Comparison of ENCODE assay signal across 26 mouse cellular contexts in genomic region chr6:8423142-8423541, GRCm38 (mm10).
DNase-seq lines count a peak whose midpoint lies in the region; ATAC-seq and TF ChIP-seq lines count a peak whose summit lies in the region.
"Had no signal": no experiment of that assay in that cellular context is flagged by ENCODE, and none has a peak within 500 bp of the region (broad histone marks: within the 10 kb centered on the region; RNA-seq: fewer than 3 reads in every experiment).

No protein-coding gene starts in this region.

- no peaks in the 10 kb centered on the region for H3K9me3 ChIP-seq in forebrain, embryonic 15.5 days
- no peaks in the 10 kb centered on the region for H3K9me3 ChIP-seq in forebrain, embryonic 10.5 days
- H3K9me3 ChIP-seq in forebrain, postnatal 0 days (ENCODE audit: low read length) = no peaks in the 10 kb centered on the region
- H3K9me3 ChIP-seq in stomach, postnatal 0 days (ENCODE audit: control insufficient read depth, low read length) = no peaks in the 10 kb centered on the region
- H3K9me3 ChIP-seq: embryonic facial prominence, embryonic 15.5 days; heart, embryonic 13.5 days; hindbrain, embryonic 12.5 days; kidney, embryonic 15.5 days; limb, embryonic 15.5 days; lung, embryonic 15.5 days had no signal

- peaks cover 33% of the 10 kb centered on the region for H3K4me1 ChIP-seq in forebrain, embryonic 15.5 days
- H3K4me1 ChIP-seq in forebrain, embryonic 10.5 days = peaks cover 4% of the 10 kb centered on the region; the same call in 1 of the 2 replicates
- H3K4me1 ChIP-seq in forebrain, postnatal 0 days (ENCODE audit: insufficient read depth) = peaks cover 20% of the 10 kb centered on the region
- no peaks in the 10 kb centered on the region for H3K4me1 ChIP-seq in stomach, postnatal 0 days (replicated peaks; ENCODE audit: control insufficient read depth, insufficient read depth)
- H3K4me1 ChIP-seq: embryonic facial prominence, embryonic 15.5 days; lung, embryonic 15.5 days had no signal

- 87% methylated on average over 2 of the region's 2 CpGs for WGBS in forebrain, embryonic 15.5 days
- 86% methylated on average over 2 of the region's 2 CpGs for WGBS in forebrain, embryonic 10.5 days
- WGBS in forebrain, postnatal 0 days = 84% methylated on average over 2 of the region's 2 CpGs
- 86% methylated on average over 2 of the region's 2 CpGs for WGBS in stomach, postnatal 0 days

- H3K27me3 ChIP-seq in forebrain, embryonic 15.5 days = no peaks in the 10 kb centered on the region
- H3K27me3 ChIP-seq in forebrain, embryonic 10.5 days (ENCODE audit: poor library complexity, severe bottlenecking) = no peaks in the 10 kb centered on the region
- H3K27me3 ChIP-seq in forebrain, postnatal 0 days (ENCODE audit: insufficient read depth, low read length) = no peaks in the 10 kb centered on the region
- H3K27me3 ChIP-seq in stomach, postnatal 0 days (ENCODE audit: control insufficient read depth, insufficient read depth, low read length) = no peaks in the 10 kb centered on the region
- H3K27me3 ChIP-seq: embryonic facial prominence, embryonic 15.5 days; heart, embryonic 13.5 days; hindbrain, embryonic 12.5 days; kidney, embryonic 15.5 days; limb, embryonic 15.5 days; lung, embryonic 15.5 days had no signal

- TF ChIP-seq EP300 in stomach, postnatal 0 days (optimal IDR thresholded peaks at IDR 0.05) = no peak

- TF ChIP-seq CTCF in forebrain, postnatal 0 days (IDR thresholded peaks at IDR 0.05; ENCODE audit: low read depth) = no peak
- TF ChIP-seq CTCF in stomach, postnatal 0 days (IDR thresholded peaks at IDR 0.05; ENCODE audit: low read depth) = no peak

- no peak for ATAC-seq in forebrain, embryonic 15.5 days (replicated peaks)
- ATAC-seq in forebrain, postnatal 0 days = no peak
- ATAC-seq in stomach, postnatal 0 days (ENCODE audit: low FRiP score, low TSS enrichment) = no peak
- ATAC-seq: activated CD4-positive, CD25-positive, alpha-beta regulatory T cell, adult 4 months; intestine, postnatal 0 days had no signal

- H3K36me3 ChIP-seq in forebrain, embryonic 15.5 days = no peaks in the 10 kb centered on the region
- no peaks in the 10 kb centered on the region for H3K36me3 ChIP-seq in forebrain, embryonic 10.5 days (replicated peaks)
- no peaks in the 10 kb centered on the region for H3K36me3 ChIP-seq in forebrain, postnatal 0 days (ENCODE audit: insufficient read depth)
- H3K36me3 ChIP-seq in stomach, postnatal 0 days (ENCODE audit: control insufficient read depth, insufficient read depth, low read length) = no peaks in the 10 kb centered on the region
- H3K36me3 ChIP-seq: embryonic facial prominence, embryonic 15.5 days; heart, embryonic 13.5 days; hindbrain, embryonic 12.5 days; kidney, embryonic 15.5 days; limb, embryonic 15.5 days; lung, embryonic 15.5 days had no signal

- no peak overlapping the region for H3K9ac ChIP-seq in forebrain, embryonic 15.5 days (replicated peaks)
- H3K9ac ChIP-seq in forebrain, postnatal 0 days = no peak overlapping the region
- no peak overlapping the region for H3K9ac ChIP-seq in stomach, postnatal 0 days (ENCODE audit: low read length)
- H3K9ac ChIP-seq: embryonic facial prominence, embryonic 15.5 days; heart, embryonic 13.5 days; hindbrain, embryonic 12.5 days; kidney, embryonic 15.5 days; limb, embryonic 15.5 days; lung, embryonic 15.5 days had no signal

- DNase-seq in forebrain, embryonic 10.5 days (ENCODE audit: extremely low spot score, low spot score) = no peak
- DNase-seq in spleen, postnatal 36 days (ENCODE audit: low spot score in 2 of 2) = peak; percentile 6 to 24
- no peak for DNase-seq in spleen, postnatal 10 days (ENCODE audit: low spot score in 2 of 2)
- no peak for DNase-seq in forebrain, postnatal 0 days
- no peak for DNase-seq in stomach, postnatal 0 days (ENCODE audit: low spot score)
- DNase-seq in lung, postnatal 4 days = no peak
- DNase-seq: adrenal gland, adult 8-10 months; cerebellum, adult 8-10 months; cerebellum, postnatal 36 days; gastrocnemius, postnatal 25 days; heart, adult 2 months; heart, postnatal 14 days; kidney, postnatal 4 days; layer of hippocampus, adult 9-11 months; left cerebral cortex, postnatal 4 days; lung, postnatal 36 days had no signal

- H3K4me3 ChIP-seq in forebrain, embryonic 15.5 days = no peak overlapping the region
- H3K4me3 ChIP-seq in forebrain, embryonic 10.5 days = no peak overlapping the region
- H3K4me3 ChIP-seq in forebrain, postnatal 0 days (ENCODE audit: low read depth, low read length) = no peak overlapping the region
- H3K4me3 ChIP-seq in stomach, postnatal 0 days (ENCODE audit: low read depth, low read length) = no peak overlapping the region
- H3K4me3 ChIP-seq: embryonic facial prominence, embryonic 15.5 days; heart, adult 2 months; heart, embryonic 13.5 days; hindbrain, embryonic 12.5 days; kidney, embryonic 15.5 days; limb, embryonic 15.5 days; lung, embryonic 15.5 days had no signal

- no peak overlapping the region for H3K4me2 ChIP-seq in forebrain, embryonic 15.5 days (replicated peaks)
- no peak overlapping the region for H3K4me2 ChIP-seq in forebrain, postnatal 0 days (ENCODE audit: low read depth)
- H3K4me2 ChIP-seq in stomach, postnatal 0 days (replicated peaks; ENCODE audit: low read depth) = no peak overlapping the region
- H3K4me2 ChIP-seq: embryonic facial prominence, embryonic 15.5 days; heart, embryonic 13.5 days; hindbrain, embryonic 12.5 days; kidney, embryonic 15.5 days; limb, embryonic 15.5 days; lung, embryonic 15.5 days; midbrain, embryonic 11.5 days had no signal

- H3K27ac ChIP-seq in forebrain, embryonic 15.5 days (replicated peaks) = peak overlapping the region; percentile 76
- H3K27ac ChIP-seq in forebrain, embryonic 10.5 days = no peak overlapping the region
- H3K27ac ChIP-seq in forebrain, postnatal 0 days (ENCODE audit: low read depth, low read length) = peak overlapping the region; percentile 42; the same call in 1 of the 2 replicates
- no peak overlapping the region for H3K27ac ChIP-seq in stomach, postnatal 0 days (replicated peaks)
- H3K27ac ChIP-seq: embryonic facial prominence, embryonic 15.5 days; heart, adult 2 months; heart, embryonic 13.5 days; hindbrain, embryonic 12.5 days; kidney, embryonic 15.5 days; limb, embryonic 15.5 days; lung, embryonic 15.5 days had no signal

Comparison
In these comparisons a context has a peak if more than half of its experiments do, and no peak if none do; other contexts are left out.
1. H3K27ac ChIP-seq: peak in forebrain, embryonic 15.5 days (single experiment) and forebrain, postnatal 0 days (single experiment); none in forebrain, embryonic 10.5 days (single experiment) and stomach, postnatal 0 days (single experiment).
2. DNase-seq: peak in spleen, postnatal 36 days (2 of 2); none in forebrain, embryonic 10.5 days (single experiment), spleen, postnatal 10 days (0 of 2), forebrain, postnatal 0 days (single experiment), stomach, postnatal 0 days (single experiment) and lung, postnatal 4 days (0 of 2).